8 mouse cellular contexts compared by ENCODE assay signal in genomic region chr11:116138468-116139138, GRCm38 (mm10). TPM values are rescaled to one million over a fixed set of nuclear protein-coding genes. Genes with fewer than 3 reads are reported as not detected.
DNase-seq lines count a peak whose midpoint lies in the region; ATAC-seq lines count a peak whose summit lies in the region.

Gene Mrpl38 (minus strand): TSS chr11:116138868.

- H3K4me1 ChIP-seq in brown adipose tissue, adult 24 weeks (ENCODE audit: control insufficient read depth, insufficient read depth, insufficient read length, low read length): no peaks in the 10 kb centered on the region
- H3K4me1 ChIP-seq in heart, embryonic 14.5 days (ENCODE audit: control insufficient read depth in 2 of 2, insufficient read depth in 2 of 2, low read length in 2 of 2): peaks cover 6 to 10% of the 10 kb centered on the region in 2 experiments
- peaks cover 58% of the 10 kb centered on the region for H3K4me1 ChIP-seq in liver, embryonic 13.5 days (replicated peaks)
- peaks cover 13% of the 10 kb centered on the region; the same call in 1 of the 2 replicates for H3K4me1 ChIP-seq in stomach, embryonic 16.5 days (ENCODE audit: control insufficient read depth, insufficient read depth, low read length)

- no peaks in the 10 kb centered on the region for H3K9me3 ChIP-seq in heart, embryonic 14.5 days (ENCODE audit: control insufficient read depth, low read length)
- no peaks in the 10 kb centered on the region for H3K9me3 ChIP-seq in liver, embryonic 13.5 days (replicated peaks)
- H3K9me3 ChIP-seq in stomach, embryonic 16.5 days (replicated peaks; ENCODE audit: control insufficient read depth, low read length): no peaks in the 10 kb centered on the region

- H3K27ac ChIP-seq in brown adipose tissue, adult 24 weeks (replicated peaks; ENCODE audit: low read depth, low read length): peak within 1 kb of the TSS; percentile 74
- H3K27ac ChIP-seq in heart, embryonic 14.5 days (replicated peaks in 1 of 2; ENCODE audit: control insufficient read depth in 1 of 2, insufficient read depth in 1 of 2, low read depth in 2 of 2, low read length in 2 of 2): peak within 1 kb of the TSS; percentile 38 to 69
- peak within 1 kb of the TSS; percentile 79 for H3K27ac ChIP-seq in liver, embryonic 13.5 days
- H3K27ac ChIP-seq in stomach, embryonic 16.5 days (ENCODE audit: low read length): peak within 1 kb of the TSS; percentile 25

- H3K4me2 ChIP-seq in heart, embryonic 14.5 days (ENCODE audit: low read length): peak within 1 kb of the TSS; percentile 76
- peak within 1 kb of the TSS; percentile 91 for H3K4me2 ChIP-seq in liver, embryonic 13.5 days
- peak within 1 kb of the TSS; percentile 71 for H3K4me2 ChIP-seq in stomach, embryonic 16.5 days (ENCODE audit: low read depth, low read length)

- H3K36me3 ChIP-seq in heart, embryonic 14.5 days (ENCODE audit: control insufficient read depth, insufficient read depth, low read length): peaks cover 53% of the 10 kb centered on the region
- peaks cover 39% of the 10 kb centered on the region for H3K36me3 ChIP-seq in liver, embryonic 13.5 days
- H3K36me3 ChIP-seq in stomach, embryonic 16.5 days (ENCODE audit: control insufficient read depth, insufficient read depth, low read length): 0 out of 2 replicates have a peak, but pooled peaks cover 6% of the 10 kb centered on the region

- DNase-seq in CD4-positive, CD25-positive, alpha-beta regulatory T cell, adult 2 months (ENCODE audit: low read depth, low spot score): peak; percentile 97
- DNase-seq in fibroblast of lung, adult 2 months (ENCODE audit: low read depth): peak; percentile 92
- DNase-seq in kidney, postnatal 14 days: peak; percentile 95
- peak; percentile 91 for DNase-seq in liver, embryonic 13.5 days
- peak; percentile 98 for DNase-seq in neural tube, embryonic 10.5 days (ENCODE audit: extremely low spot score, low spot score)

- H3K9ac ChIP-seq in heart, embryonic 14.5 days (ENCODE audit: low read length): peak within 1 kb of the TSS; percentile 83
- H3K9ac ChIP-seq in liver, embryonic 13.5 days: peak within 1 kb of the TSS; percentile 91
- peak within 1 kb of the TSS; percentile 72 for H3K9ac ChIP-seq in stomach, embryonic 16.5 days (ENCODE audit: low read length)

- peak within 1 kb of the TSS; percentile 94 for H3K4me3 ChIP-seq in brown adipose tissue, adult 24 weeks (ENCODE audit: insufficient read depth, low read depth, low read length)
- peak within 1 kb of the TSS; percentile 73 to 76 for H3K4me3 ChIP-seq in heart, embryonic 14.5 days (ENCODE audit: control insufficient read depth in 1 of 2, insufficient read depth in 1 of 2, low read depth in 1 of 2, low read length in 2 of 2)
- peak within 1 kb of the TSS; percentile 91 for H3K4me3 ChIP-seq in liver, embryonic 13.5 days (replicated peaks)
- H3K4me3 ChIP-seq in stomach, embryonic 16.5 days (replicated peaks; ENCODE audit: low read length): peak within 1 kb of the TSS; percentile 65

- no peaks in the 10 kb centered on the region for H3K27me3 ChIP-seq in heart, embryonic 14.5 days (ENCODE audit: control insufficient read depth, insufficient read depth, low read length)
- H3K27me3 ChIP-seq in liver, embryonic 13.5 days: no peaks in the 10 kb centered on the region
- H3K27me3 ChIP-seq in stomach, embryonic 16.5 days (ENCODE audit: control insufficient read depth, insufficient read depth, low read length): no peaks in the 10 kb centered on the region

- ATAC-seq in heart, embryonic 14.5 days (ENCODE audit: insufficient number of reproducible peaks, insufficient read depth, low FRiP score, low read depth): peak; percentile 93
- peak; percentile 90 for ATAC-seq in liver, embryonic 13.5 days (ENCODE audit: low read depth)
- peak; percentile 96 for ATAC-seq in stomach, embryonic 16.5 days (ENCODE audit: insufficient read depth, low FRiP score)

- WGBS in heart, embryonic 14.5 days: under 1% methylated on average over 60 of the region's 60 CpGs
- under 1% methylated on average over 60 of the region's 60 CpGs for WGBS in liver, embryonic 13.5 days (ENCODE audit: insufficient replicate concordance)
- WGBS in stomach, embryonic 16.5 days: under 1% methylated on average over 60 of the region's 60 CpGs

RNA-seq across cellular contexts. Expression of gene Mrpl38, which starts in this region (rescaled TPM):
- 99.5 and 121 TPM in 2 replicates for polyA plus RNA-seq in brown adipose tissue, adult 24 weeks (2012; ENCODE audit: insufficient read depth, insufficient read length, missing spikeins)
- 92.3 and 96.6 TPM in 2 replicates for polyA plus RNA-seq in heart, embryonic 14.5 days (2014; fragmentation: Nextera tagmentation; extraction: Ambion mirVana)
- 66.6 and 70.9 TPM in 2 replicates for polyA plus RNA-seq in liver, embryonic 13.5 days (2015; fragmentation: Nextera tagmentation; extraction: Ambion mirVana)
- polyA plus RNA-seq in stomach, embryonic 16.5 days (2015; fragmentation: Nextera tagmentation; extraction: Ambion mirVana): 83.5 and 87.0 TPM in 2 replicates

Comparison
In these comparisons a context has a peak if more than half of its experiments do, and no peak if none do; other contexts are left out.
1. Peak in every context shown above with its lines: DNase-seq, ATAC-seq, H3K4me3 ChIP-seq and H3K27ac ChIP-seq.
2. H3K27ac ChIP-seq: peak in every context shown above with its lines; median percentile 79 in liver, embryonic 13.5 days; 74 in brown adipose tissue, adult 24 weeks; 54 in heart, embryonic 14.5 days; 25 in stomach, embryonic 16.5 days.